Mouse (Mus musculus) thymus, postnatal 0 days (tissue): ENCODE data around the gene Smco4. TPM values are rescaled to one million over a fixed set of nuclear protein-coding genes. Genes with fewer than 3 reads are reported as not detected.

ENCODE experiments used
- polyA plus RNA-seq: library from polyadenylated mRNA; unstranded; fragments of >200 nt; fragmentation: Nextera tagmentation; extraction: Ambion mirVana; gene quantifications from 2 replicates; pipeline ENCODE4 v1.2.1, GENCODE M21; 2015

Smco4 gene
- polyA plus RNA-seq, 1 experiment from 2014 or later: 2.4 TPM

Other genes with a start within 250 kb of the Smco4 start
- gene Med17, start 213.5 kb upstream of the Smco4 start, polyA plus RNA-seq: 41.2 and 41.4 TPM in 2 replicates
- gene Taf1d, start 187.2 kb upstream of the Smco4 start, polyA plus RNA-seq: 77.6 and 79.2 TPM in 2 replicates
- 4.3 and 4.8 TPM in 2 replicates for gene 4931406C07Rik, start 187.0 kb upstream of the Smco4 start, polyA plus RNA-seq
- gene Cep295, start 135.6 kb upstream of the Smco4 start, polyA plus RNA-seq: 13.9 and 17.1 TPM in 2 replicates
- 0.31 and 0.62 TPM in 2 replicates for gene Deup1, start 134.5 kb downstream of the Smco4 start, polyA plus RNA-seq
- gene Slc36a4, start 216.3 kb downstream of the Smco4 start, polyA plus RNA-seq: 4.1 and 4.9 TPM in 2 replicates